Mouse (Mus musculus): Measurements from ENCODE around the gene Hesx1.

- TF ChIP-seq CTCF (IDR thresholded peaks at IDR 0.05; ENCODE audit: borderline replicate concordance, insufficient read depth, low read length) (peak; percentile 46; the same call in 1 of the 2 replicates), POLR2A (IDR thresholded peaks at IDR 0.05; ENCODE audit: low read depth, low read length) (no peak)
These were observed 36.9 kb downstream of the Hesx1 start for GRCm38 (mm10) chr14:27031142-27031541.

All from embryonic fibroblast, embryonic 13.5 days (primary cell).